Mouse (Mus musculus) MEL (cell line): ENCODE measurements around the gene Npas3. TPM values are rescaled to one million over a fixed set of nuclear protein-coding genes. Genes with fewer than 3 reads are reported as not detected.
A peak's percentile ranks its signal among the peaks of the same experiment; 100 is the strongest.

Source experiments
- DNase-seq: peaks from one replicate; pipeline ENCODE4 v3.0.0; 2011; ENCODE audit warnings: low read depth, low spot score
- H3K27ac ChIP-seq: 2 replicates; pipeline ENCODE4 v1.5.1; 2012; ENCODE audit warnings: low read depth, mild to moderate bottlenecking, control low read depth, low read length, moderate library complexity; ENCODE audit not compliant: control insufficient read depth
- H3K27me3 ChIP-seq, 2 experiments: fragments of 150-350 bp in 1 of 2; sonication (generic) in 1 of 2; 2 replicates each; pipeline ENCODE4 v1.6.1; 2012; ENCODE audit warnings: low read length in 2 of 2, mild to moderate bottlenecking in 2 of 2, improper control_type of control experiment in 1 of 2, moderate library complexity in 1 of 2; ENCODE audit not compliant: insufficient read depth in 2 of 2, control insufficient read depth in 1 of 2
- H3K36me3 ChIP-seq, 2 experiments: 2 replicates each; pipeline ENCODE4 v1.6.1; 2012 to 2014; ENCODE audit warnings: low read length in 2 of 2, improper control_type of control experiment in 1 of 2, inconsistent platforms in 1 of 2, mild to moderate bottlenecking in 1 of 2; ENCODE audit not compliant: insufficient read depth in 2 of 2, control insufficient read depth in 1 of 2
- H3K4me1 ChIP-seq, 2 experiments: fragments of 150-350 bp in 1 of 2; sonication (generic) in 1 of 2; 2 replicates each; pipeline ENCODE4 v1.6.1; 2012; ENCODE audit warnings: low read length in 2 of 2, improper control_type of control experiment in 1 of 2, mild to moderate bottlenecking in 1 of 2; ENCODE audit not compliant: insufficient read depth in 2 of 2, control insufficient read depth in 1 of 2
- H3K4me3 ChIP-seq, 2 experiments: fragments of 150-350 bp in 1 of 2; sonication (generic) in 1 of 2; 2 replicates each; pipeline ENCODE4 v1.5.1; 2012; ENCODE audit warnings: low read depth in 2 of 2, low read length in 2 of 2, mild to moderate bottlenecking in 2 of 2, moderate library complexity in 2 of 2, control low read depth in 1 of 2, improper control_type of control experiment in 1 of 2; ENCODE audit not compliant: control insufficient read depth in 1 of 2, insufficient read depth in 1 of 2
- H3K79me2 ChIP-seq: 2 replicates; pipeline ENCODE4 v1.6.1; 2012; ENCODE audit warnings: mild to moderate bottlenecking, low read length, moderate library complexity; ENCODE audit not compliant: control insufficient read depth, poor library complexity, insufficient read depth
- H3K9ac ChIP-seq: 2 replicates; pipeline ENCODE4 v1.6.1; 2012; ENCODE audit warnings: low read depth, mild to moderate bottlenecking, control low read depth, low read length, moderate library complexity; ENCODE audit not compliant: control insufficient read depth, poor library complexity, severe bottlenecking
- H3K9me3 ChIP-seq: fragments of 150-350 bp; sonication (generic); replicated peaks from 2 replicates; pipeline ENCODE4 v1.6.1; 2012; ENCODE audit warnings: mild to moderate bottlenecking, low read length, improper control_type of control experiment, moderate library complexity; ENCODE audit not compliant: insufficient read depth
- CHD1 ChIP-seq: IDR thresholded peaks from 2 replicates; pipeline ENCODE4 v1.6.1; 2012; ENCODE audit warnings: low read depth, mild to moderate bottlenecking, inconsistent platforms, low read length, improper control_type of control experiment
- CTCF ChIP-seq, 3 experiments: IDR thresholded peaks in 2 of 3; conservative IDR thresholded peaks in 1 of 3; 2 replicates each; pipeline ENCODE4 v1.5.1; 2011 to 2012; ENCODE audit warnings: low read length in 3 of 3, low read depth in 2 of 3, mild to moderate bottlenecking in 2 of 3, improper control_type of control experiment in 1 of 3, inconsistent platforms in 1 of 3, mixed read lengths in 1 of 3, moderate library complexity in 1 of 3; ENCODE audit not compliant: control insufficient read depth in 1 of 3, insufficient read depth in 1 of 3, poor library complexity in 1 of 3, severe bottlenecking in 1 of 3
- E2F4 ChIP-seq: IDR thresholded peaks from 2 replicates; pipeline ENCODE4 v1.6.1; 2011; ENCODE audit warnings: low read depth, low read length, improper control_type of control experiment, borderline replicate concordance
- ETS1 ChIP-seq: IDR thresholded peaks from 2 replicates; pipeline ENCODE4 v1.6.1; 2012; ENCODE audit warnings: low read depth, mild to moderate bottlenecking, inconsistent platforms, low read length, improper control_type of control experiment, moderate library complexity
- GATA1 ChIP-seq: IDR thresholded peaks from 2 replicates; pipeline ENCODE4 v1.6.1; 2011; ENCODE audit warnings: low read depth, low read length, improper control_type of control experiment
- HCFC1 ChIP-seq: IDR thresholded peaks from 2 replicates; pipeline ENCODE4 v1.6.1; 2012; ENCODE audit warnings: low read depth, mild to moderate bottlenecking, inconsistent platforms, low read length, improper control_type of control experiment, moderate library complexity
- MAFK ChIP-seq: IDR thresholded peaks from 2 replicates; pipeline ENCODE4 v1.6.1; 2011; ENCODE audit warnings: low read depth, mild to moderate bottlenecking, low read length, improper control_type of control experiment, borderline replicate concordance
- MAZ ChIP-seq: IDR thresholded peaks from 2 replicates; pipeline ENCODE4 v1.6.1; 2012; ENCODE audit warnings: low read depth, mild to moderate bottlenecking, inconsistent platforms, low read length, improper control_type of control experiment
- MXI1 ChIP-seq: IDR thresholded peaks from 2 replicates; pipeline ENCODE4 v1.6.1; 2011; ENCODE audit warnings: mild to moderate bottlenecking, low read depth, low read length, improper control_type of control experiment
- MYC ChIP-seq: IDR thresholded peaks from 2 replicates; pipeline ENCODE4 v1.6.1; 2011; ENCODE audit warnings: low read depth, mild to moderate bottlenecking, low read length, improper control_type of control experiment, moderate library complexity
- POLR2A ChIP-seq, 2 experiments: IDR thresholded peaks; 2 replicates each; pipeline ENCODE4 v1.6.1; 2011 to 2012; ENCODE audit warnings: low read length in 2 of 2, mild to moderate bottlenecking in 2 of 2, control low read depth in 1 of 2, improper control_type of control experiment in 1 of 2, low read depth in 1 of 2, moderate library complexity in 1 of 2; ENCODE audit not compliant: control insufficient read depth in 1 of 2, insufficient read depth in 1 of 2, poor library complexity in 1 of 2
- POLR2AphosphoS2 ChIP-seq: IDR thresholded peaks from 2 replicates; pipeline ENCODE4 v1.6.1; 2011; ENCODE audit warnings: low read length, improper control_type of control experiment
- RAD21 ChIP-seq: IDR thresholded peaks from 2 replicates; pipeline ENCODE4 v1.6.1; 2011; ENCODE audit warnings: mild to moderate bottlenecking, low read depth, low read length, improper control_type of control experiment
- RCOR1 ChIP-seq: IDR thresholded peaks from 2 replicates; pipeline ENCODE4 v1.6.1; 2012; ENCODE audit warnings: low read depth, mild to moderate bottlenecking, inconsistent platforms, low read length, improper control_type of control experiment
- SIN3A ChIP-seq: IDR thresholded peaks from 2 replicates; pipeline ENCODE4 v1.6.1; 2012; ENCODE audit warnings: low read length, improper control_type of control experiment, inconsistent platforms
- SMC3 ChIP-seq: IDR thresholded peaks from 2 replicates; pipeline ENCODE4 v1.6.1; 2011; ENCODE audit warnings: low read depth, low read length, improper control_type of control experiment
- TAL1 ChIP-seq: IDR thresholded peaks from 2 replicates; pipeline ENCODE4 v1.6.1; 2012; ENCODE audit warnings: mild to moderate bottlenecking, inconsistent platforms, low read length, moderate library complexity, mixed read lengths
- TBP ChIP-seq: IDR thresholded peaks from 2 replicates; pipeline ENCODE4 v1.8.0; 2011; ENCODE audit warnings: low read depth, low read length, improper control_type of control experiment
- TCF12 ChIP-seq: IDR thresholded peaks from 2 replicates; pipeline ENCODE4 v1.6.1; 2014; ENCODE audit warnings: low read depth, mild to moderate bottlenecking, inconsistent platforms, low read length, improper control_type of control experiment, moderate library complexity
- UBTF ChIP-seq: IDR thresholded peaks from 2 replicates; pipeline ENCODE4 v1.6.1; 2012; ENCODE audit warnings: low read depth, mild to moderate bottlenecking, inconsistent platforms, low read length, improper control_type of control experiment, moderate library complexity, borderline replicate concordance; ENCODE audit not compliant: insufficient read depth
- USF1 ChIP-seq: IDR thresholded peaks from 2 replicates; pipeline ENCODE4 v1.6.1; 2014; ENCODE audit warnings: low read depth, mild to moderate bottlenecking, inconsistent platforms, low read length, improper control_type of control experiment, moderate library complexity
- ZC3H11A ChIP-seq: IDR thresholded peaks from 2 replicates; pipeline ENCODE4 v1.6.1; 2012; ENCODE audit warnings: low read depth, mild to moderate bottlenecking, inconsistent platforms, low read length, improper control_type of control experiment
- ZKSCAN1 ChIP-seq: IDR thresholded peaks from 2 replicates; pipeline ENCODE4 v1.6.1; 2012; ENCODE audit warnings: low read depth, mild to moderate bottlenecking, inconsistent platforms, low read length, improper control_type of control experiment, moderate library complexity
- ZNF384 ChIP-seq: IDR thresholded peaks from 2 replicates; pipeline ENCODE4 v1.6.1; 2012; ENCODE audit warnings: low read depth, mild to moderate bottlenecking, inconsistent platforms, low read length, improper control_type of control experiment
- polyA plus RNA-seq, 2 experiments: library from polyadenylated mRNA; stranded (reverse) in 1 of 2; unstranded in 1 of 2; fragments of >175 nt in 1 of 2; fragments of >200 nt in 1 of 2; gene quantifications; 2 replicates each; pipeline versions ENCODE4 v1.2.1 to v1.2.4; 2012; ENCODE audit warnings: low replicate concordance in 2 of 2, low read depth in 1 of 2; ENCODE audit not compliant: insufficient read length in 2 of 2, insufficient read depth in 1 of 2, missing spikeins in 1 of 2
- total RNA-seq: library from RNA; depleted of rRNA; stranded (reverse); fragments of 300-350 nt; gene quantifications from 2 replicates; pipeline ENCODE4 v1.2.3, GENCODE M21; 2012

Gene Npas3
- total and polyA plus RNA-seq, 3 experiments, result not detected

DNA sequence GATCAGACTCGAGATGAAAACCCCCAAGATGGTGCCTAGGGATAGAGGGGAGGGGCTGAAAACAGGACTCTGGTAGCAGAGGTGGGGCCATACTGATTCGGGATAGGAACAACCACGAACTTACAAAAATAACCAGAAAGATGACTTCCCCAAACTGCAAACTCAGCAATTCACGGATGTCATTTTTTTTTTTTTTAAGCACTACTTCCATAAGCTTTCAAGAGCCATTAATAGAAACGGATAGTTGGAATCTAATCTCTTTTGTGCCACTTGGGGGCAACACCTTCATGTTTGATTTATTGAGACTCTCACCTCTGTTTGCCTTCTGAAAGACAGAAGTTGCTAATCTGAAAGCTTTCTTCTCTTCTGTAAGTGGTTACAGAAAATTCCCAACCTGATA is 857.1 kb downstream of the Npas3 start:
- TF ChIP-seq RAD21, result peak; percentile 66
- peak; percentile 95 for TF ChIP-seq MAFK
- TF ChIP-seq ZKSCAN1, result no peak
- peak; percentile 81 for TF ChIP-seq ZNF384
- no peak for TF ChIP-seq MYC
- TF ChIP-seq ZC3H11A, result peak; percentile 62
- TF ChIP-seq TBP, result no peak
- TF ChIP-seq CTCF (IDR thresholded peaks at IDR 0.05 in 2 of 3, conservative IDR thresholded peaks at IDR 0.05 in 1 of 3; ENCODE audit: control insufficient read depth in 1 of 3, insufficient read depth in 1 of 3, low read depth in 2 of 3, low read length in 3 of 3, poor library complexity in 1 of 3, severe bottlenecking in 1 of 3), result peak in 1 of 3 experiments; percentile 53; a peak in 2 of 6 replicates
- TF ChIP-seq UBTF, result no peak
- TF ChIP-seq SMC3, result peak; percentile 66
- no peak overlapping the region for H3K27ac ChIP-seq
- H3K36me3 ChIP-seq, result no peaks in the 10 kb centered on the region
- no peak overlapping the region for H3K9ac ChIP-seq
- peak; percentile 37 for DNase-seq
- H3K4me1 ChIP-seq, result no peaks in the 10 kb centered on the region; a peak in 1 of 4 replicates
- H3K9me3 ChIP-seq, result no peaks in the 10 kb centered on the region
- no peak overlapping the region for H3K4me3 ChIP-seq
- H3K79me2 ChIP-seq, result no peaks in the 10 kb centered on the region
- H3K27me3 ChIP-seq, result no peaks in the 10 kb centered on the region

GRCm38 (mm10) chr12:54105946-54106345 is 857.5 kb downstream of the Npas3 start:
- no peak for TF ChIP-seq USF1
- no peak for TF ChIP-seq MXI1
- TF ChIP-seq SIN3A, result no peak
- TF ChIP-seq MAZ, result no peak
- TF ChIP-seq TBP, result no peak
- TF ChIP-seq GATA1, result no peak
- TF ChIP-seq RAD21, result no peak
- TF ChIP-seq POLR2AphosphoS2, result no peak
- no peak for TF ChIP-seq MAFK
- TF ChIP-seq ETS1, result no peak
- no peak for TF ChIP-seq E2F4
- TF ChIP-seq POLR2A (IDR thresholded peaks at IDR 0.05; ENCODE audit: control insufficient read depth in 1 of 2, insufficient read depth in 1 of 2, low read depth in 1 of 2, low read length in 2 of 2, poor library complexity in 1 of 2), result no peak
- TF ChIP-seq ZNF384, result no peak
- TF ChIP-seq HCFC1, result no peak
- TF ChIP-seq RCOR1, result no peak
- no peak for TF ChIP-seq TCF12
- no peak for TF ChIP-seq CHD1
- no peak for TF ChIP-seq ZKSCAN1
- TF ChIP-seq TAL1, result no peak
- Histone ChIP-seq H3K9me3 (no peaks in the 10 kb centered on the region), H3K36me3 (no peaks in the 10 kb centered on the region), H3K4me3 (no peak overlapping the region), H3K79me2 (no peaks in the 10 kb centered on the region), H3K4me1 (no peaks in the 10 kb centered on the region; a peak in 1 of 4 replicates), H3K9ac (no peak overlapping the region), H3K27ac (no peak overlapping the region), H3K27me3 (no peaks in the 10 kb centered on the region)
- no peak for DNase-seq
